Mouse (Mus musculus): ENCODE measurements around the gene Plcb4.

DNA sequence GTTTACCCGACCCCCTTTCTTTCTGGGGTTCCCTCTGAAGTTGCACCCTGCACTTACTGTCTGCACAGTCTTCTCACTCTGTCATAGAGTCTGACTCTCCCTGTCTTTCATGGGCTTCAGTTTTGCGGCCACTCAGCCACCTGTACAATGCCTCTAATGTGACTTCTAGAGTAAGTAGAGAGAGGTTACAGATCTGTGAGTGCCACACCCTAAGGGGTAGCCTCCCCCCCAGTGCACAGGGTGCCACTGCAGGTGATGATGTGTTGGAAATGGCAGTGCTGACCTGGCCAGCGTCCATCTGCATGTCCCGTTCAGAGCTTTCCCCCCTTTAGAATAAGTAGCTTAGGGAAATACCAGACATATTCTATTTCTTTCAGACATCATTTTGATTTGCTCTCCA, 336.4 kb downstream of the Plcb4 start:
- TF ChIP-seq POLR2A (IDR thresholded peaks at IDR 0.05; ENCODE audit: borderline replicate concordance, extremely low read depth, low read depth, low read length) (no peak), CTCF (IDR thresholded peaks at IDR 0.05; ENCODE audit: insufficient read depth, low read length) (no peak)
